Mouse (Mus musculus): ENCODE results near the gene Diaph3. TPM values are rescaled to one million over a fixed set of nuclear protein-coding genes. Genes with fewer than 3 reads are reported as not detected.

The Diaph3 gene
- total and polyA plus RNA-seq, 2 experiments from 2014 or later, result 3.8 to 6.5 TPM

GRCm38 (mm10) chr14:86781553-86782273 lies 359.3 kb downstream of the Diaph3 start:
- DNase-seq (ENCODE audit: low spot score) (peak; percentile 47), ATAC-seq (ENCODE audit: insufficient read depth, low read depth) (no peak; the same call in 1 of the 2 replicates)
- Histone ChIP-seq H3K36me3 (replicated peaks; ENCODE audit: control insufficient read depth, insufficient read depth, low read length) (no peaks in the 10 kb centered on the region), H3K27ac (ENCODE audit: low read depth) (no peak overlapping the region), H3K9ac (replicated peaks; ENCODE audit: low read depth, low read length) (no peak overlapping the region), H3K4me3 (ENCODE audit: low read depth, low read length) (no peak overlapping the region), H3K4me2 (ENCODE audit: low read depth, low read length) (no peak overlapping the region), H3K4me1 (ENCODE audit: control insufficient read depth, insufficient read depth) (no peaks in the 10 kb centered on the region), H3K9me3 (replicated peaks; ENCODE audit: control insufficient read depth, low read length) (no peaks in the 10 kb centered on the region), H3K27me3 (ENCODE audit: control insufficient read depth, insufficient read depth, low read length) (no peaks in the 10 kb centered on the region)
- TF ChIP-seq EP300 (IDR thresholded peaks at IDR 0.05; ENCODE audit: low read depth) (no peak), CTCF (IDR thresholded peaks at IDR 0.05; ENCODE audit: low read depth) (peak; percentile 73)
- 54% methylated on average over 6 of the region's 6 CpGs for WGBS

DNA sequence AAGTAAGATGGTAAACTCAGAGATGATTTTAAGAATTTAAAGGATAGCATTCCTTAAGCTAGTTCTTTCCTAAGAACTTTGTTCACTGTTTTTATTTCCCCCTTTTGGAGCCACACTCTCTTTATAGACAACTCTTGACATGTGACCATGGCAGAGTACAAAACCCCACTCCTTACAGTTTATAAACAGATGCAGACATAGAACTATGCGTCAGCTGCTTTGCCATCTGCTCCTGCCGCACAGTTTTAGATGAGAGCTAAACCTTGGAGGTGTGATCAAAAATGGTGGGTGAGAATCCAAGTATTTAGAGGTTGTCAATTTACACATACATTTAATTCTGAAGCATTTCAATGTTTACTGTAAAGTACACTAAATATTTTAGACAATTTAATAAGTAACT lies 367.7 kb downstream of the Diaph3 start:
- no peak for TF ChIP-seq CTCF (IDR thresholded peaks at IDR 0.05; ENCODE audit: low read depth)
- no peak for TF ChIP-seq EP300 (IDR thresholded peaks at IDR 0.05; ENCODE audit: low read depth)
- ATAC-seq (ENCODE audit: insufficient read depth, low read depth) (no peak), DNase-seq (ENCODE audit: low spot score) (no peak)
- H3K4me2 ChIP-seq (ENCODE audit: low read depth, low read length), result no peak overlapping the region
- no peaks in the 10 kb centered on the region for H3K9me3 ChIP-seq (replicated peaks; ENCODE audit: control insufficient read depth, low read length)
- H3K4me1 ChIP-seq (ENCODE audit: control insufficient read depth, insufficient read depth), result no peaks in the 10 kb centered on the region
- no peak overlapping the region for H3K9ac ChIP-seq (replicated peaks; ENCODE audit: low read depth, low read length)
- H3K27ac ChIP-seq (ENCODE audit: low read depth), result no peak overlapping the region
- no peaks in the 10 kb centered on the region for H3K27me3 ChIP-seq (ENCODE audit: control insufficient read depth, insufficient read depth, low read length)
- H3K4me3 ChIP-seq (ENCODE audit: low read depth, low read length), result no peak overlapping the region
- no peaks in the 10 kb centered on the region for H3K36me3 ChIP-seq (replicated peaks; ENCODE audit: control insufficient read depth, insufficient read depth, low read length)
- WGBS, result 83% methylated on average over 2 of the region's 2 CpGs

GRCm38 (mm10) chr14:86772176-86773150 lies 368.6 kb downstream of the Diaph3 start:
- WGBS, result 72% methylated on average over 14 of the region's 14 CpGs

DNA sequence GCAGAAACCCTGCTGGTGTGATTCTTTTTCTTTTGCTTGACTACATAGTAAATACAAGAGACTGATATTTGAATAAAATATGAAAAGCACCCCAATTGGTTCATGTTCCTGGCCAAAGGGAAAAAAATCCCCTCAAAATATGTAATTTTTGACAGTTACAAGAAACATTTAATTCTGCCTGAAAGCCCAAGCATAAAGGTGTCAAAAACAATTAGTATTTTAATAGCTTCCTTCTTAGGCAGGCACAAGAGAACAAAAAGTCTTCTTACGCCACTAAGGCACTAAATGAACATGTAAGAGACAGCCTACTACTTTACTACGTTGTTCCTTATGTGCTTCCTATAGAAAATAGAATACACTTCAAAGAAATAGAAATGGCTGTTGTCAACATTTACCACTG lies 376.7 kb downstream of the Diaph3 start:
- Histone ChIP-seq H3K9me3 (replicated peaks; ENCODE audit: control insufficient read depth, low read length) (no peaks in the 10 kb centered on the region), H3K27me3 (ENCODE audit: control insufficient read depth, insufficient read depth, low read length) (no peaks in the 10 kb centered on the region), H3K4me1 (ENCODE audit: control insufficient read depth, insufficient read depth) (no peaks in the 10 kb centered on the region), H3K36me3 (replicated peaks; ENCODE audit: control insufficient read depth, insufficient read depth, low read length) (no peaks in the 10 kb centered on the region), H3K4me2 (ENCODE audit: low read depth, low read length) (no peak overlapping the region), H3K4me3 (ENCODE audit: low read depth, low read length) (no peak overlapping the region), H3K9ac (replicated peaks; ENCODE audit: low read depth, low read length) (no peak overlapping the region), H3K27ac (ENCODE audit: low read depth) (no peak overlapping the region)
- DNase-seq (ENCODE audit: low spot score) (no peak), ATAC-seq (ENCODE audit: insufficient read depth, low read depth) (no peak)
- 89% methylated on average over 2 of the region's 2 CpGs for whole genome bisulfite sequencing
- TF ChIP-seq CTCF (IDR thresholded peaks at IDR 0.05; ENCODE audit: low read depth), result no peak
- TF ChIP-seq EP300 (IDR thresholded peaks at IDR 0.05; ENCODE audit: low read depth), result no peak

More at GRCm38 (mm10) chr14:86772176-86773150, 368.6 kb downstream of the Diaph3 start:
- no peak overlapping the region for H3K4me3 ChIP-seq (ENCODE audit: low read depth, low read length)
- no peaks in the 10 kb centered on the region for H3K4me1 ChIP-seq (ENCODE audit: control insufficient read depth, insufficient read depth)
- no peak overlapping the region for H3K27ac ChIP-seq (ENCODE audit: low read depth)
- no peak for DNase-seq (ENCODE audit: low spot score)
- ATAC-seq (ENCODE audit: insufficient read depth, low read depth), result no peak
- H3K9me3 ChIP-seq (replicated peaks; ENCODE audit: control insufficient read depth, low read length), result no peaks in the 10 kb centered on the region
- no peaks in the 10 kb centered on the region for H3K27me3 ChIP-seq (ENCODE audit: control insufficient read depth, insufficient read depth, low read length)
- TF ChIP-seq CTCF (IDR thresholded peaks at IDR 0.05; ENCODE audit: low read depth) (no peak), EP300 (IDR thresholded peaks at IDR 0.05; ENCODE audit: low read depth) (no peak)
- H3K36me3 ChIP-seq (replicated peaks; ENCODE audit: control insufficient read depth, insufficient read depth, low read length), result no peaks in the 10 kb centered on the region
- H3K9ac ChIP-seq (replicated peaks; ENCODE audit: low read depth, low read length), result no peak overlapping the region
- no peak overlapping the region for H3K4me2 ChIP-seq (ENCODE audit: low read depth, low read length)

DNA sequence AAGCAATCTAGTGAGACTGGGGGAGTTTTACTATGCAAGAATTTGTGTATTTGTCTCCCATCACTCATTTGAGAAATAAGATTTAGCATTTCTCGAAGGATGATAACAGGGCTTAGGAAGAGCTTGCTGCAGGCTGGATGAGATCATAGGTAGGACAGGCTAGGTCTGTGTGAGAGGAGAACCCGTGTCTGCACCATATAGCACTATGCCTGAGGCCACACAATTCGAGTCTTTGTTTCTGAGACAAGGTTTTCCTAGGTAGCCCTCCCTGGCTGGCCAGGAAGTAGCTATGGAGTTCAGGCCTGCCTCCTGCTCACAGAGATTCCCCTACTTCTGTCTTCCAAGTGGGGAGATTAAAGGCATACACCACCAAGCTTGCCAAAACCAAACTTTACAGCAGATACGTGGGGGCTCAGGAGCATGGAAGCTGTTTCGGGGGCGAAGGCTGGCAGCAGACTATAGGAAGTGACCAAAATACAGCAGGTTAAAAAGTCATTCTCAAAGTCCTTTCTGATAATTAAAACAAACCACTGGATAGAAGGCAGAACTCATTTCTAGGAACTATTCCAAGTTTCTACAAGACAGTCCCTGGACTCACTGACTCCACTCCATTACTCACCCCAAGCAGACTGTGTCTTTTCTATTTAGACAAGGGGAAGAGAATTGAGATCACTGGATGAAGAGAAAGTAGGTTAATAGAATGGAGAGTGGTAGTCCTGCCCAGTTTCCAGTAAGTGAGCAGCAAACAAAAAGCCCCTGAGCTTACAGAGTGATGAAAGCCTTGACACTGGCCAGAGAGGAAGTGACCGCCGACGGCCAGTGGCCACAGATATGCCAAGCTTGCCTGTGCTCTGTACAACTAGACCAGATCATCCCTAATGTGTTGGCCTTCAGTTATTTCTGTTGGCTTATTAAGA lies 383.2 kb downstream of the Diaph3 start:
- Histone ChIP-seq H3K27me3 (ENCODE audit: control insufficient read depth, insufficient read depth, low read length) (no peaks in the 10 kb centered on the region), H3K9ac (replicated peaks; ENCODE audit: low read depth, low read length) (no peak overlapping the region; the same call in 1 of the 2 replicates), H3K4me2 (ENCODE audit: low read depth, low read length) (peak overlapping the region; percentile 32; the same call in 1 of the 2 replicates), H3K9me3 (replicated peaks; ENCODE audit: control insufficient read depth, low read length) (no peaks in the 10 kb centered on the region), H3K27ac (ENCODE audit: low read depth) (peak overlapping the region; percentile 87), H3K4me1 (ENCODE audit: control insufficient read depth, insufficient read depth) (peaks cover 12% of the 10 kb centered on the region), H3K36me3 (replicated peaks; ENCODE audit: control insufficient read depth, insufficient read depth, low read length) (no peaks in the 10 kb centered on the region), H3K4me3 (ENCODE audit: low read depth, low read length) (no peak overlapping the region)
- DNase-seq (ENCODE audit: low spot score), result peak; percentile 56
- no peak for TF ChIP-seq EP300 (IDR thresholded peaks at IDR 0.05; ENCODE audit: low read depth)
- TF ChIP-seq CTCF (IDR thresholded peaks at IDR 0.05; ENCODE audit: low read depth), result no peak
- peak; percentile 27; the same call in 1 of the 2 replicates for ATAC-seq (ENCODE audit: insufficient read depth, low read depth)
- 18% methylated on average over 9 of the region's 9 CpGs for WGBS

All from heart, postnatal 0 days (tissue).